Mouse (Mus musculus) olfactory bulb, adult 2 months (tissue): ENCODE measurements at regions not wholly inside any gene's neighbourhood (a gene's known extent, or its start where the extent isn't known, plus 50 kb on each side); places are given as distances from the start of the nearest gene placed in this dataset.

Source experiments
- H3K27ac ChIP-seq: fragments of 200-500 bp; 2 replicates; pipeline ENCODE4 v1.5.1; 2012; ENCODE audit warnings: low read depth, low read length; ENCODE audit not compliant: insufficient read depth
- H3K4me1 ChIP-seq: fragments of 200-500 bp; 2 replicates; pipeline ENCODE4 v1.6.1; 2012; ENCODE audit warnings: low read length; ENCODE audit not compliant: control insufficient read depth, insufficient read depth
- H3K4me3 ChIP-seq: fragments of 200-500 bp; 2 replicates; pipeline ENCODE4 v1.5.1; 2012; ENCODE audit warnings: mild to moderate bottlenecking, low read depth, low read length, moderate library complexity; ENCODE audit not compliant: insufficient read depth
- CTCF ChIP-seq: fragments of 200-500 bp; IDR thresholded peaks from 2 replicates; pipeline ENCODE4 v1.5.1; 2012; ENCODE audit warnings: low read depth, mild to moderate bottlenecking, low read length, moderate library complexity; ENCODE audit not compliant: insufficient read depth
- POLR2A ChIP-seq: fragments of 200-500 bp; IDR thresholded peaks from 2 replicates; pipeline ENCODE4 v1.6.1; 2012; ENCODE audit warnings: mild to moderate bottlenecking, low read depth, low read length, moderate library complexity; ENCODE audit not compliant: insufficient read depth
- WGBS: fragments of 180-500 bp; shearing (Covaris S2); methylation state at CpG from one replicate; pipeline ENCODE4 v1.1.7; 2018; 5-methylcytosine and 5-hydroxymethylcytosine counted together

DNA sequence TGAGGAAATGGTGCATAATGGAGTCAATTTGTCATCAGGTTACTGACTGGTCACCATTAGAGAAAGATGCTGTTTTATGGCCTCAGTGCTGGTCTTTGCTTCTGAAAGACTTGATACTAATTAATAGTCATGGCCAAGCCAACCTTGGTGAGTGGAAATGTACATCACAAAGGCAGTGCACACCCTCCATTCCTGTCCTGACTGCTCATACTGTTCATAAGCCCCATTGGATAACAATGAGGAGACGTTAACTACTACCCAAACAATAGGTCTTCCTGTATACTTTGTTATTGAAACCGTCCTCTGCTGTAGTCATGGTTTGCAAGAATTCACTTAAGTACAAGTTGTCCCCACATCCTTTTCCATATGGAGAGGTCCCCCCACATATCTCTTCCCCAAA, 605.8 kb upstream of the Slc35b3 start:
- WGBS, result 78% methylated on average over 2 of the region's 2 CpGs
- Histone ChIP-seq H3K4me3 (no peak overlapping the region), H3K27ac (no peak overlapping the region), H3K4me1 (0 out of 2 replicates have a peak, but pooled peaks cover 2% of the 10 kb centered on the region)
- TF ChIP-seq POLR2A (no peak), CTCF (no peak)

GRCm38 (mm10) chr13:39537724-39538440, 577.2 kb upstream of the Slc35b3 start:
- Histone ChIP-seq H3K4me1 (no peaks in the 10 kb centered on the region), H3K4me3 (no peak overlapping the region), H3K27ac (no peak overlapping the region)
- WGBS, result 66% methylated on average over 14 of the region's 14 CpGs
- TF ChIP-seq POLR2A (no peak), CTCF (no peak)

- no peak for TF ChIP-seq CTCF
- TF ChIP-seq POLR2A, result no peak
- Histone ChIP-seq H3K4me3 (no peak overlapping the region), H3K27ac (no peak overlapping the region), H3K4me1 (no peaks in the 10 kb centered on the region)
- WGBS, result 97% methylated on average over 1 of the region's 1 CpGs
Observed at GRCm38 (mm10) chr13:39526469-39526868, 565.8 kb upstream of the Slc35b3 start.

GRCm38 (mm10) chr13:39523856-39524301, 563.2 kb upstream of the Slc35b3 start:
- H3K27ac ChIP-seq, result no peak overlapping the region
- no peak for TF ChIP-seq CTCF
- TF ChIP-seq POLR2A, result no peak
- H3K4me1 ChIP-seq, result no peaks in the 10 kb centered on the region
- WGBS, result 23% methylated on average over 9 of the region's 9 CpGs
- no peak overlapping the region for H3K4me3 ChIP-seq

- H3K27ac ChIP-seq, result no peak overlapping the region
- H3K4me1 ChIP-seq, result no peaks in the 10 kb centered on the region
- no peak overlapping the region for H3K4me3 ChIP-seq
- 60% methylated on average over 5 of the region's 5 CpGs for WGBS
- no peak for TF ChIP-seq POLR2A
- no peak for TF ChIP-seq CTCF
Observed at GRCm38 (mm10) chr13:39523246-39523850, 562.7 kb upstream of the Slc35b3 start.

DNA sequence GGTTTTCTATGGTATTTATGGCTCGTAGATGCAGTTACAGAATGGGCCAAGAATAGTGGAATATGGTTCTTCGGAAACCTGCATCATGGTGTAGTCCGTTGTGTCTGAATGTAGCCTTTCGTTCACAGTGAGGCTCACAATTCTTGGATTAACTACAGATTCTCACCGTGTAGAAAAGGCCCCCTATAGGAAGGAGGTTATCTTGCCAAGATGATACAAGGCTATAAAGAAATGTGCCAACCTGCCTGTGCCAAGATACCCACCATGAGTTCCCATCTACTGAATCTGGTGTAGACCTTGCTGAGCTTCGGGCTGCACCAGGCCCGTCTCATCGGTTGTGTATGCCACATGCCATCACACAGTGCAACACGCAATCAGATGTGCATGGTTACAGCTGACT, 560.2 kb upstream of the Slc35b3 start:
- Histone ChIP-seq H3K4me3 (no peak overlapping the region), H3K4me1 (no peaks in the 10 kb centered on the region), H3K27ac (no peak overlapping the region)
- TF ChIP-seq POLR2A (no peak), CTCF (no peak)
- WGBS, result 94% methylated on average over 9 of the region's 9 CpGs

DNA sequence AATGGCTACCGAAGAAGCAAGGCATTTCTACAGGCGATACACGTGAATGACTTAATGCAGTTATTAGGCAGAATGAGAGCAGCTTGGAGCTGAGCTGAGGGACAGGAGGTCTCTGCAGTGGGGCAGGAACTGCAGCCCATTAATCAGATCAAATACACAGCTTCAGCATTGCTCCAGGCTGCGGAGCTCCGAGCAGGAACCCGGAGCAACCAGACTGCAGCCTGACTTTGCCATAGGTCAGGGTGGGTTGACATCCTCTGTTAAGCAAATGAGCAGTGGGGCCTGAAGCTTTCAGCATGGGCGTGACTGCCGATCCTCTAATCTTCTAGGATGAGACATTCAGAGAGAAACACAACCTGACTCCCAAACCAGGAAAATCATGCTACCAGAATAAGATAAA, 555.4 kb upstream of the Slc35b3 start:
- WGBS, result 81% methylated on average over 8 of the region's 8 CpGs
- H3K4me3 ChIP-seq, result no peak overlapping the region
- TF ChIP-seq CTCF, result no peak
- no peak for TF ChIP-seq POLR2A
- H3K27ac ChIP-seq, result no peak overlapping the region
- H3K4me1 ChIP-seq, result no peaks in the 10 kb centered on the region

DNA sequence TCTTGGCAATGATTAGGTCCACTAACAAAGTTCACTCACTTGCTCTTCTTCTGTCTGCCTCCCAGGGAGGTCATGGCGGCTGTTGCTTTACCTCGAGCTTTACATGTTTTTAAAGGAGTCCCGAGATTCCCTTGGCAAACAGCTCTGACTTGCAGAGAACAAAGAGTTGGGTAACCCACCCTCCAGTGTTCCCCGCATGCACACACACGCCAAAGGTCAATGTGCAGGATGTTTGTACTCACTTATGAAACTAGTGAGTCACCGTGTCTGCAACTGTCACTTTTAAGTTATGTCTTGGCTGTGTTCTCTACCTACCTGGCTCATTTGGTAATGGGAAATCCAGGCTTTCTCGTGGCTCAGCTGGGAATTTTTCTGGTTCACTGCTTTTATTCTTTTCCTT, 529.1 kb upstream of the Slc35b3 start:
- Histone ChIP-seq H3K27ac (no peak overlapping the region), H3K4me1 (no peaks in the 10 kb centered on the region), H3K4me3 (no peak overlapping the region)
- 77% methylated on average over 7 of the region's 7 CpGs for WGBS
- TF ChIP-seq POLR2A, result no peak
- no peak for TF ChIP-seq CTCF

GRCm38 (mm10) chr13:39472621-39473020, 511.9 kb upstream of the Slc35b3 start:
- H3K4me1 ChIP-seq, result no peaks in the 10 kb centered on the region
- TF ChIP-seq CTCF (no peak), POLR2A (no peak)
- 52% methylated on average over 6 of the region's 6 CpGs for WGBS
- no peak overlapping the region for H3K4me3 ChIP-seq
- H3K27ac ChIP-seq, result no peak overlapping the region

- Histone ChIP-seq H3K4me3 (no peak overlapping the region), H3K4me1 (no peaks in the 10 kb centered on the region), H3K27ac (no peak overlapping the region)
- TF ChIP-seq POLR2A, result no peak
- TF ChIP-seq CTCF, result no peak
- 95% methylated on average over 13 of the region's 13 CpGs for WGBS
Observed at GRCm38 (mm10) chr13:39441799-39442198, 481.1 kb upstream of the Slc35b3 start.
